Mouse (Mus musculus) heart, postnatal 0 days (tissue): Measurements from ENCODE around the gene Arl15.

Source experiments
- CTCF ChIP-seq: IDR thresholded peaks from 2 replicates; pipeline ENCODE4 v1.5.1; 2016; ENCODE audit warnings: antibody characterized with exemption, control low read depth, low read depth
- EP300 ChIP-seq: IDR thresholded peaks from 2 replicates; pipeline ENCODE4 v1.6.1; 2016; ENCODE audit warnings: antibody characterized with exemption, low read depth

GRCm38 (mm10) chr13:113949708-113950107 is 155.4 kb downstream of the Arl15 start:
- TF ChIP-seq CTCF (no peak), EP300 (no peak)
